Mouse (Mus musculus) gastrocnemius, postnatal 25 days (tissue): Measurements from ENCODE around the gene Pde4d. TPM values are rescaled to one million over a fixed set of nuclear protein-coding genes. Genes with fewer than 3 reads are reported as not detected.

Experiments used
- DNase-seq: peaks from one replicate; pipeline ENCODE4 v3.0.0; 2022
- total RNA-seq, 2 experiments: library from RNA; stranded (reverse); gene quantifications; 1 replicate in 1 of 2; 2 replicates in 1 of 2; pipeline ENCODE4 v1.2.3; 2021

The Pde4d gene
- total RNA-seq, 2 experiments from 2014 or later = 153 to 164 TPM

DNA sequence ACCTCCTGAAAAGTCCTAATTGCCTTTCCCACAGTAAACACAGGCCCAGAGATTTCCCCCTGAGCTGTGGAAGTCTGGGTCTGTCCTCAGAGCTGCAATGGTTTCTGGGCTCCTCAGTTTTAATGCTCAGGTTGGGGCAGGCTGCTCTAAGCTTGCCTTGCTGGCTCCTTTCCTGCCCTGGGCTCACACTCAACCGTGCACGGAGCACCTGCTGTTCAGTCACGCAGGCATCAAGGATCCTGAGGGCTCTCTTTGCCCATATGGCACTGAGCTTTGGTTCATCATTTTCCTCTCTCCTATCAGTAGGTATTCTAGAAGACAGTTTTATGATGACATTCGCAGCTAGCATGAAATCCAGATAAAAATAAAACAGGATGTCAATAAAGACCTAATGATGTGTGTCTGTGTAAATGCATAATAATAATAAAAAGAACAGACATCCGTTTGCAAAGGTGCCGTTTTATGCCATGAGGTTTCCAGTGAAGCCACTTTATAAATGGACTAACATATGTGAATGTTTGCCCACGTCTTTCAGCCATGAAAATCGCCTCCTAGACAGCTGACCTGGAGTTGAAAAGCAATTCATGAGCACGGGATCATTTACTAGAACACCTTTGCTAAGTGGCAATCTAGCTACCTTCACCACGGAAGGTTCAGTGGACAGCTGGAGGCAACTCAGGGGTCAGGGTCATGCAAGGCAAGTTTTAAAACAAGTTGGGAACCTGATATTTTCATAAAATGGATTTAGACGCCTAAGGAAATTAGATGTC, 726.3 kb downstream of the Pde4d start:
- no peak for DNase-seq

DNA sequence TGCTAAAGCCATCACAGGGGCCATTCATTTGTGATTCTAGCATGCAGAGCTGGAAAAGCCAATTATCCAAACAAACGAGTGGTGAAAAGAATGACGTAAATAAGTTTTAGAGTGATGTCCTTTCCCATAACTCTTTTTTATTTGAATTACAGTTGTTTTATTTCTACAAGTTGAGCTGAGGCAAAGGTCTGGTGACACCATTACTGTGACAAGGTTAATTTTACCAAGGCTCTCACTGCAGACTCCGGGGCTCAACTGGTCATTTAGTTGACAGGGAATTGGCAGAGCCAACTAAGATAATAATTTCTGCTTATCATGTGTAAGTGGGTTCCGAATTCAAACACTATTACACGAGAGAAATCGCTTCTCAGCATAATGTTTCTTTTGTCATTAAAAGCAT, 731.6 kb downstream of the Pde4d start:
- no peak for DNase-seq

DNA sequence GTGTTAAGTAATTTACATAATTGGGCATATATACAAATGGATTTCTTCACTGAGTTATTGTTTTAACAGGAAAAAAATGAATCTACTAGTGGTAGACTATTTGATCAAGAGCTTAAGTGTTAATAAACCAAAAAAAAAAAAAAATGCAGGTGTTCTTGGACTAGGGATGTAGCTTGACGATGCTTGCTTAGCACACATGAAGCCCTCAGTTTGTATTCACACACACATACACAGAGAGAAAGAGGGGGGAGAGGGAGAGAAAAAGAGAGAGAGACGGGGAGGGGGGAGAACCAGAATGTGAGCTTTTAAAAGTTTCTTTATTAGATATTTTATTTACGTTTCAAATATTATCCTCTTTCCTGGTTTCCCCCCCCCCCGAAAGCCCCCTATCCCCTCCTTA, 740.9 kb downstream of the Pde4d start:
- no peak for DNase-seq

DNA sequence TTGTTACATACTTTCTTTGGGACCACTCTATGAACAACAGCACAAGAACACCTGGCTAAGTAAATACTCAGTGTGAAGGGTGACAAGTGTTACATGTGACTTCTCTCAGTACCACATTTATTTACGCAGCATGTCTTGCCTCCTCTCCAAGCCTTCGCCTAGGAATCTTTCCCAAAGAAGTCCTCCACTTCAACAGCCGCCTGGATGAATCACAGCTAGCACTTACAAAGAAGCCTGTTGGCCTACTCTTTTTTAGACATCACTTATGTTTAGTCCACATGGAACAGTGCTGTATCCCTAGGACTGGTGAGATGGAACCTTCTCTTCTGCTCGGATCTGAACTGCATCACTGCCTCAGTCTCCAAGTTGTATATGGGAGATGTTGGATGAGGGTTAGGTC, 741.4 kb downstream of the Pde4d start:
- DNase-seq = no peak

DNA sequence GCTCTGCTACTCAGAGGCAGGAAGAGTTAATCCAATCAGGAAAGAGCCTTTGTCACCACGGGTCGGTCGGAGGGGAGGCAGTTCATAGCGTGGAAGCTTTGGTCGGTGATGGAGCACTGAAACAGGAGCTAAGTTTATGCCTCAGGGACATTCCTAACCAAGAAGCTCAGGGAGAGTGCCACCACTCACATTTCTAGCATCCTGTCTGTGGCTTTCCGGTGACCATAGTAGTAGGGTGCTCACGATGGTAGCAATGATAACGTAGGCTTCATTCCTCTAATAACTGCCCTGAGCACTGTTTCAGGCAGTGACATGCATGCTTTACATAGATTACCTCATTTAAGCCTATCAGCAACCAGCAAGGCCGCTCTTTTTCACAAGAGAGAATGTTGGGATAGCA, 755.8 kb downstream of the Pde4d start:
- DNase-seq = no peak

DNA sequence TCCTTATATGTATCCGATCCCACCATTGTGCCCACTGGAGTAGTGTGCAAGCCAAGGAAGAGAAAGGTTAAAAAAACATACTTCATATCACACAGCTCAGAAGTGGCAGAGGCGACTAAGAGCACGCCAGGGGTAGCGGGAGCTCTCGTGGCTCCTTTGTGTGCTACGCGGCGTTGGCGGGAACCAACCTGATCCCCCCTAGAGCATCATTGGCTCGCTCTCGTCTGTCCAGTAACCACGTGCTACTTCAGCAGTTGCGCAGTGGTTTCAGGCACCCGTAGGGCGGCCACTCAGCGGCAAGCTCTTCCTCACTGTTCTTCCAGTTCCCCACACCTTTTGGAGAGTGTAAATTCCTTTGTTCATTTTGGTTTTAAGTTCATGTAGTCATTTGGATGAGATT, 758.9 kb downstream of the Pde4d start:
- no peak for DNase-seq

DNA sequence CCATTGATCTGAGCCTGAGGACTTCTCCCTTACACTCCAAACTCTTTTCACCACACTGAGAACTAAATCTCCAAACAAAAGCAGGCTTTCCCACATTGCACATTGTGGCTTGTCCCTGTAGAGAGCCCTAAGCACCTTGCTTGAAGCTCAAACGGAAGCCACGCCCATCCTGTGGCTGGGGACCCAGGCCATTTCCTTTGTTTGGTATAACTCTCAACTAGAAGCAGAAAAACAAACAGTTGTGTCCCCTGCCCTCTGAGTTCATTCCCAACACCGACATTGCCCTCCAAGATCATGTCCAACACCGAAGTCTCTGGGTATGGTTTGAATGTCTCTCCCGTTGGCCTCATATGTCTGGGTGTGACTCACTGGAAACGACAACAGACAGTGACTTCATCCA, 759.7 kb downstream of the Pde4d start:
- no peak for DNase-seq

DNA sequence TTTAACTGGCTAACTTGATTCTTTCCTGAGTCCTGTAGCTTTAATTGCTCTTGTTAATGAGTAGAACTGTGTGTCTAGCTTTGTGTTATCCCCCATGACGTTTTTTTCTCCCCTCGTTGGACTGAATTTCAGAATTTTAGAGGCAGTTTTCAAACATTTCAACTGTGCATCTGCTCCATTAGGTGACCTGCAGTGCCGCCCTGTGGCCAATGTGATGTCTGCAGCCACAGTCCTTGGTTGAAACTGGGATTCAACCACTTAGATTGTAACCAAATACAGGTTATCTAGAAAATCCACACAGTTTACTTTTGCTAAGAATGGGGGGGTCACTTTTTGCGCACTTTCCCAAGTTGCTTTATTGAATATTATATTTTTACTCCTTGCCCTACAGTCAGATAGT, 760.7 kb downstream of the Pde4d start:
- no peak for DNase-seq

DNA sequence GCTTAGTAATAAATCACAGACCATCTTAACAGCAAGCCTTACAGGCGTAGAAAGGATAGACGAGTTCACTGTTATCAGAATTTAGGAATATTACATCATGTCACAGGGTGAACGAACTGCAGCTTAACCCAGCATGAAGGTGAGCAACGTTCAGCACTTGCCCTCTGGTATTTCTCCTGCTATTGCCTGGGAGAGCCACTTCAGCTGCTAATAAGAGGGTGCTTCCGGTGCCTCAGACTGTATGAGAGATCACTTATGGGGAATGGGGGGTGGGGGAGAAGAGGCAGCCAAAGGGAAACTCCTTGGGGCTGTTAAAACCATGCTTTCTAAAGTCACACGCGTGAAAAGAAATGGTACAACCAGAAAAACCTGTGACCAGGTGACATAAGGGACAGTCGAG, 761.7 kb downstream of the Pde4d start:
- DNase-seq = no peak

DNA sequence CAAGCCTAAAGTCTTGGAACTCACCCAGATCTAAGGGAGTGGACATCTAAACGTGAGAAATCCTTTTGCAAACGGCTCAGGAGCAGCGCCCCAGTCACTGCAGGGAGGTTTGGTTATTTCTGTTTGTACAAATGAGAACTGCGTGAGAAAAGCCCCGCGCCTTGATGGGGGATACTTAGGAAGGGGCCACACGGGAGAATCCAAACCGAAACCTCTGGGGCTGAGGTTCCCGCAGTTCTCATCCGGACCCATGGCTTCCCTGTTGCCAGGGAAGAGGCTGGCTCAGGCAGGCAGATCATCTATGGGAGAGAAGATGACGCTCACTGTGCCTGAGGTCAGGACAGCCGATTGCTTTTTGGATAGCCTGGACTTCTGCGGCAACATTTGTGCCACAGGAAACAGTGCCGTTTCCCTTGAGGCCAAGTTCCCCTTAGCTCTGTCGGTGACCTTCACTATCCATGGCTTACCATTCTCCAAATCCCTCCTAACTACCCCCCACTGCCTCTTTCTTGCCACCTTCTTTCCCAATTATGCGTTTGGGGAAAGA, 762.3 kb downstream of the Pde4d start:
- DNase-seq = no peak

DNA sequence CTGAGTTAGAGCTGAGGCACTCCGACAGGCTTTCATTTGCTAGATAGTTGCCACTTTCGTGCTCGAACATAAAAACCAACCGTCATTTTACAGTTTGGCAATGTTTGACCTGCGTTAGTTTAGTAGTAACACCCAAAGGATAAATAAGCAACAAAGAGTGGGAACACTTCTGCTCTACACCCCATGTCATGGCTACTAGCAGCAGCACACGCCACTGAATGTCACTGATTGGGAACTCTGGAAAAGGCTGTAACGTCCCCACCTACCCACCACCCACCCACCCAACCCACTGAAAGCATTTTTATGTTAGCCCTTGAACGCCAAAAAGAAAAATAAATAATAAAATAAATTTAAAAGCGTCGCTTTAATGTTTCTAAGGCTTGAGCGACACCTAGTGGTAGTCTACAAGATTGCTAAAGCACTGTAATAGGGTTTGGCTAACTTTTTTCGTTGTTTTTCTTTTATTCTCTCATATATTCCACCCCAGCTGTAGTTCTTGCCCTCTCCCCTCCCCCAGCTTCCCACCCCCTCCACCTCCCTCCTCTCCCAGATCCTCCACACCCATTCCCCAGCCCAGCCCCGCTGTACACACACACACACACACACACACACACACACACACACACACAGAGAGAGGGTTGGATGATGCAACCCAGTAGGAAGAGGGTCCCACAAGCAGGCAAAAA, 763.2 kb downstream of the Pde4d start:
- DNase-seq = no peak

DNA sequence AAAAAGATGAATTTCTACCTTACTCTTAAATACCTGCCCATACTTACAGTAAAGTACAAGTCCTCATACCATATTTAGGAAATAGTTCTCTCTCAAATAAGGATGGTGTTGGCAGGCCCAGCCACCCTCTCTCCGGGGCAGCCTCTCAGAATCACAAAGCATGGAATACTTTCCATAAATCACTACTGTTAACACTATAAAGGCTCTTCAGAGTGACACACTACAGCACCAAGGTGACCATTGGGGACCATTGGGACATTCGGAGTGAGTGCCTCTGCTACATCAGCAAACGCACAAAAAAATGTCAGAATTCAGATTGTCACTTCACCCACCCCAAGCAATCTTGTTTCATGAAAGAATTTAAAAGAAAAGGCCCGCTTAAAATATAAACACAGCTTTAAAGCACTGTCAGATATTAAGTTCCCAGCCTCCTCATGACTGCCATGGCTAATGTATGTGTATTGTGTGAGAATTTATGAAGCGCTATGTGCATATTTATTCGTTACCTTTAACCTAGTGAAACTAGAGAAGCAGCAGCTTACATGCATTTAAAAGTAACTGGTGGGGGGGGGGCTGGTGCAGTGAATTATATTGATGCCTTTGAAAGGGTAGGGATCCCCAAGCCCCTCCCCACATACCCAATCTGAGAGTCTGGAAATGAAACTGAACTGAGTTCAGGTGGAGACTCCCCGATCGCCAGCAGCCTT, 769.4 kb downstream of the Pde4d start:
- DNase-seq = no peak

DNA sequence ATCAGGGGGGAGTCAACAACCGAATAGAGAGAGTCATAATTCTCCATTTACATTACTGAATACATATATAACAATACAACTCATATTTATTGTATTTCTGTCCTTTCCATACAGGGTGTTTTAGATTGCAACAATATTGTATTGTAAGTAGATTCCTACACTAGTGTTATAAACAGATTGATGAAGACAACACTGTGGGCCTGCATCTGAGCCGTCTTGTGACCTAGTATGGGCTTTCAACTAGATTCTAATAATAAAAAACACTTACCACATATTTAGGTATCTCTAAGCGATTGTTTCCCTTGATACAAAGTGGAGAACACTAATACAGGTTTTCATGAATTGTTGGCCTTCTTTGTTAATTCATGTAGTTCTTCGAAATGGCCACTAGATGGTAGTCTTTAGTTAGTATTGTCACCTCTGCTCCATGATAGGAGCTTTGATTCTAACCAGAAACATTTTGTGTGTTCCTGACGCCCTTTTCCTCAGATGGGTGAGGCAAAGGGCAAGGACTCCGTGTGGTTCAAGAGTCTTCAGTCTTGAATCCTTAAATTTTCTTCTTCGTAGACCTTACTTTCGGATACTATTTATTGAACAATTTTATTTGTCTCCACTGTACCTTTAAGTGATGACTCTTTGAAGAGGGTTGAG, 779.3 kb downstream of the Pde4d start:
- DNase-seq = no peak

DNA sequence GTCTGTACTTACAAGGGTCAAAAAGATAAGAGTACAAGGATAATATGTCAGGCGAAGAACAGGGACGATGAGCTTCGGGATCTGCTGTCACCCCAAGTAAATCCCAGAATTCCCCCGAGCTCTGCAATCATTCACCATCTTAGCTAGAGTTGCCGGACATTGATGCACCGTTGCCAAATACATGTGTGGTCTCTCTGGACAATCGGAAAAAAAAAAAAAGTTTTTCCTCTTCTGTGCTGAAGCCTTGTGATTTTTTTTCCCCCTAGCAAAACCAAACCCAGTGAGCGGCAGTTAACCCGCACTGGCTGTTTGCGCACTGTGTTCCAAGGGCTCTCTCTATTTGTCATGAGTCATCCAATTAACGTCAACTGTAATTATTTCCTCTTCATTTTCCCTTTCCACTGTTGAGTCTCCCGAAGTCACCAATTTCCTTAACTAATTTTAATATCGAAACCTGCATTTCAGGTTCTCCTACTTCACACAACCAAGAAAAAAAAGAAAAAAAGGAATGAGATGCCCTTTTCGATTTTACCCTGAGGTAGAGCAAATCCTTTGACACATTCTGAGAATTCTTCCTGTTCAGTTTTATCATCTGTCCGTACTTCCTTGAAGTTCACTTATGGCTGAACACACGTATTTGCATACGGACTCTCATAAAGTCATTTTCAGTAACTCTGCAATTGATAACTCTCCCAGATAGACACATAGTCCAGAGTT, 780.0 kb downstream of the Pde4d start:
- DNase-seq = no peak

DNA sequence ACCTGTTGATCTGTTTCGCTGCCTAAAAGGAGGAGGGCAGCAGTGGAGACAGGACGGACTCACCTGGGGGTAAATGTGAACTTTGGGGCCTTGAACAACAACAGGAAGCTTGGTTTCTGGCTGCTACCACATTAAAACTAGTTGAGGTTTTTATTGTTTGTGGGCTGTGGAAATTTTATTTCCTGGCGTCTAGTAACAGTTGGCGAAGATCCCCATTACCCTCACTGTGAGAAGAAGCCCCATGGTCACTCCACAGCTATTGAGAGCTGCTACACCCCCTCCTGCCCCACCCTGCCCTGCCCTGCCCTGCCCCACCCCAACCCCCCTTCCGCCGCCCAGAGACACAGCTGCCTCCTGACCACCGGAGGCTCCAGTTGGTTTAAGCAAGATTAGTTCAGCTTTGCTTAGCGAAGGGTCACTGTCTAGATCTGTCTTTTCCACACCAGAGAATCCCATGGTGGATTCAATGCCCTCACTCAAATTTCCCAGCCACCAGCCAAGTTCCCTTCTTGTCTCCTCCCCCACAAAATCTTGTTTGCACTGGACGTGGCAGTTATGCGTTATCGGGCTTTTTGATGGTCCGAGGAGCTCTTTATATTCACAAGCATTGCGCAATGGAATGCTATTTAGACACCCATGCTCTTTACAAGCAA, 780.7 kb downstream of the Pde4d start:
- no peak for DNase-seq

DNA sequence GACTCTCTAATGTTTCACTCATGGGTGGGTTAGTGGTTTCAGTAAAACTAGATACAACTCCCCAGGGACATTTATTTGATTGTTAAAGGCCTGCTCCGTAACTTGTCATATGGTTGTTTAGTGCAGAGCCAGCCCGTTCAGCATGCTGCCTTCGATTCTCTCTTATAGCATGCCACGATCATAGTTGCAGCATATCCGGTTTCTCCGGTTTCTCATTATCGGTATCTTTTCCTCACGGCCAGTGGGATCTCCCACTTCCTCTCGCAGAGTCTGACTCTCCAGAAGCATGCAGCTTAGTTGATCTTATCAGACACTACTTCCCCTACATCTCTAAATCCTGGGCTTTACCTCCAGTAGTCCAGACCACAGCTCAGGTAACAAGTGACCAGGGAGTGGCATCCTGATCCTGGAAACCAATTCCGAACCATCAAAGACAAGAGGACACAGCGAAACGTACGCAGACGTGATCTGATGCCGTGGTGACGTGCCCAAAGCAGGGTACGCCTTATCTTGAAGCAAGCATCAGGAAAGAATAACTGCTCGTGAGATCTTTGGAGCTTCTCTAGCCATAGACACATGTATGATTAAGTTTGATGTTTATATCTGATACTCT, 782.2 kb downstream of the Pde4d start:
- DNase-seq = no peak

DNA sequence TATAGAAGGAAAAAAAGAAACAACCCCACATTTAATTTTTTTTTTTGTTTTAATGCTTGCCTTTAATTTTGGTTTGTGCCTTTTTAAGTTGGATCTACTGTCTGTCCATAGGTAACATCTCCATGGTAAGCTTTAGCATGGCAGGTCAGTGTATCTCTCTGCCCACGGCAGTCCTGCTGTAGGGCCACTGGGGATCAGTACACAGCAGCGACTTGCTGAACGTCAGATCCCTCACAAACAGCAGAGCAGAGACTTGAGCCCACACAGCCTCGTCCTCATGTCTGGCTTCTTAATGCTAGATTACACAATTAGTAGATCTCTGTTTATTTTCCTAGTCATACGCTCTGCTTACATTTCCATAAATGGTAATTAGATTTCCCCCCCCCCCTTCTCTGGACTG, 782.8 kb downstream of the Pde4d start:
- no peak for DNase-seq

DNA sequence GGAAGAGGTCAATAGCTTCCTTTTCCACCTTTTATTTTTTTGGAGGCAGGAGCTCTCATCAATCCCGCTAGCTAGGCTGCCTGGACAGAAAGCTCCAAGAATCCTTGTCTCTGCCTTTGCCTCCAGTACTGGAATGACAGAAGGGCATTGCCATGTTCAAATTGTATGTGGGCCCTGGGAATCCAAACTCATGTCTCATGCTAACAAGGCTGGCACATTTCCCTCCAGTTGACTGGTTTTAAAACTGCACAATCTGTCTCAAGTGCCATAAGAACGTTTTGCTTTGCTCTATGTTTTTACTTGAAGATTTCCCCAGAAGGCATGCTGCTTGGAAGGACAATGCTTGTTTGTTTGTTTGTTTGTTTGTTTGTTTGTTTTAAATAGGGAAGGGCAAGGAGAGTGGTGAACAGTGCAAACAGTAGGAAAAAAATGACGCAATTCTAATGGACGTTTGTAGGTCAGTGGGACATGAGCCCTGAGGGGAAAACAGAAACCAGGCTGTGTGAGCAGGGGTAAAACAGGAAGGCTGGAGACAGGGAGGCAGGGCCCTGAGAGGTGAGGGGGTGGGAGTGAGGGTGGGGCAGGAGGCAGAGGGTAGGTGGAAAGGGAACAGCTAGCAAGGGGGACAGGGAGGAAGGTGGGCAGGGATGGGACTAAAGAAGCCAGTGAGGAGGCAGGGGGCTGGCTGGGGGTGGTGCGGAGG, 784.3 kb downstream of the Pde4d start:
- no peak for DNase-seq

DNA sequence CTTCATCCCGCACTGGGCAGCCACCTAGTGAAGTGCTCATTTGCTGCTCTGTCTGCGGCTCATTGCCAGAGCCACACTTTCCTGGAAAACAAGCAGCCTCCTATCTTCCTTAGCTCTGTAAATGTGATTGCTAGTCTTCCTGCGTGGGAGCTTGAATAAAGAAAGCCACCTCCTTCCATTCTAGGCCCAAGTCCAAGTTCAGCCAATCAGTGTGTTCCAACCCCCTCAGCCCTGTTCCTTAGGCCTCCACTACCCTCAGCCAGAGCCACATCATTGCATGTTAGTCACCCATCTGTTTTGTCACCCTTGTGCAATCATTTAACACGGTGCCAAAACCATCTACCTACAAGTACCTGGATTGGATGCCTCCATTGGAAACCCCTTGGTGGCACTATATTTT, 786.3 kb downstream of the Pde4d start:
- no peak for DNase-seq

DNA sequence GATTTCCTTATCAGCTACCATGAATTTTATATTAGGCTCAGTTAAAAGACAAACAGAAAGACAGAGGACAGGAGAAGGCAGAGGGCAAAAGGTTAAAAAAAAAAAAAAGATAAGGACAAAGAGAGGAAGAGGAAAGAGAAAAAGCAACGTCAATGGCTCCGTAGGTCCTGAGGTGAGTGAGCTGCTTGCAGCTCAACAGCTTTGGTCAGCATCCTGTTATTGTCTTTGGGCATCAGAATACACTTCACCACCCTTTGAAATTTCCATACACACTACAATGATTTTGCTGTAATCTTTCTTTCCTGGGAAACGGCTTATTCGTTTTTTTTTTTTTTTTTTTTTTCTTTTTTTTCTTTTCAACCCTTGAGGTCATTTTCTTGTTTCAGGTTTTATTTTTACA, 788.9 kb downstream of the Pde4d start:
- DNase-seq = no peak
